Mouse (Mus musculus): ENCODE results near the gene Ctsd.

Ctsd gene

DNA sequence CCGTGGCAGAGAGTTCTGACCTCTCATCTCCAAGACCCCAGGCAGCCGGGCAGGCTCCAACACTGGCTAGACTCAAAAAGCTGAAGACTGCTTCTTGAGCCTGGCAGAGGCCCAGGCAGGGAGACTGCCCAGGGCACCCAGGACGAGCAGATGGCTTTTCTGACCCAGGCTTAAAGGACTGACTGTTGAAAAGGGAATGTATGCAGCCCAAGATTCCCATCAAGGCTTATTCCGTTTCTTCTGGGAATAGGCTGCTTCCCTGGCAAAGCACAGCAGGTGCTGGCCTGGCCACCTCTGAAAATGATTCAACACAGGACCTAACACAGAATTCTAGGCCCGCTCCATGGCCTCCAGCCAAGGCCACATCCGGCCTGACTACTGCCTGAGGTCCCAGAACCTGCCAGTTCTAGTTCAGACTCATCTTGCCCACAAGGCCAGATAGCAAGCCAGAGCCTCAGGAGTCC lies 12.5 kb downstream of the Ctsd start:
- Histone ChIP-seq H3K4me1 (replicated peaks; ENCODE audit: low read depth, low read length) (peaks cover 71% of the 10 kb centered on the region), H3K4me3 (replicated peaks; ENCODE audit: low read length) (no peak overlapping the region), H3K36me3 (ENCODE audit: insufficient read depth, low read length) (peaks cover 63% of the 10 kb centered on the region), H3K9me3 (ENCODE audit: low read length) (no peaks in the 10 kb centered on the region), H3K27me3 (ENCODE audit: insufficient read depth, low read length) (peaks cover 28% of the 10 kb centered on the region)
- TF ChIP-seq CTCF (conservative IDR thresholded peaks at IDR 0.05; ENCODE audit: low read length) = no peak
- TF ChIP-seq NANOG (IDR thresholded peaks at IDR 0.05; ENCODE audit: borderline replicate concordance, low read length) = no peak
- TF ChIP-seq POU5F1 (IDR thresholded peaks at IDR 0.05; ENCODE audit: borderline replicate concordance, low read length) = no peak

- H3K4me3 ChIP-seq (replicated peaks; ENCODE audit: low read length) = 0 out of 2 replicates have a peak overlapping the region, but pooled peaks have one; percentile 20
- no peaks in the 10 kb centered on the region for H3K9me3 ChIP-seq (ENCODE audit: low read length)
- H3K27me3 ChIP-seq (ENCODE audit: insufficient read depth, low read length) = peaks cover 36% of the 10 kb centered on the region
- peaks cover 55% of the 10 kb centered on the region for H3K36me3 ChIP-seq (ENCODE audit: insufficient read depth, low read length)
- peaks cover 63% of the 10 kb centered on the region for H3K4me1 ChIP-seq (replicated peaks; ENCODE audit: low read depth, low read length)
- TF ChIP-seq POU5F1 (IDR thresholded peaks at IDR 0.05; ENCODE audit: borderline replicate concordance, low read length) = no peak
- TF ChIP-seq CTCF (conservative IDR thresholded peaks at IDR 0.05; ENCODE audit: low read length) = no peak
- no peak for TF ChIP-seq NANOG (IDR thresholded peaks at IDR 0.05; ENCODE audit: borderline replicate concordance, low read length)
Measured at GRCm38 (mm10) chr7:142374413-142375015, 13.3 kb downstream of the Ctsd start.

- H3K4me3 ChIP-seq (replicated peaks; ENCODE audit: low read length) = peak within 1 kb of the TSS; percentile 75; the same call in 1 of the 2 replicates
- H3K36me3 ChIP-seq (ENCODE audit: insufficient read depth, low read length) = peaks cover 48% of the 10 kb centered on the region
- H3K27me3 ChIP-seq (ENCODE audit: insufficient read depth, low read length) = peaks cover 42% of the 10 kb centered on the region
- H3K4me1 ChIP-seq (replicated peaks; ENCODE audit: low read depth, low read length) = peaks cover 58% of the 10 kb centered on the region
- H3K9me3 ChIP-seq (ENCODE audit: low read length) = no peaks in the 10 kb centered on the region
- TF ChIP-seq NANOG (IDR thresholded peaks at IDR 0.05; ENCODE audit: borderline replicate concordance, low read length) (no peak), CTCF (conservative IDR thresholded peaks at IDR 0.05; ENCODE audit: low read length) (no peak), POU5F1 (IDR thresholded peaks at IDR 0.05; ENCODE audit: borderline replicate concordance, low read length) (no peak)
Measured at GRCm38 (mm10) chr7:142373641-142374412, 14.0 kb downstream of the Ctsd start, which contains the start of gene Ifitm10. Ifitm10 (minus strand) TSS chr7:142373753.

GRCm38 (mm10) chr7:142373039-142373438 lies 14.8 kb downstream of the Ctsd start:
- Histone ChIP-seq H3K27me3 (ENCODE audit: insufficient read depth, low read length) (peaks cover 49% of the 10 kb centered on the region), H3K36me3 (ENCODE audit: insufficient read depth, low read length) (peaks cover 40% of the 10 kb centered on the region), H3K4me1 (replicated peaks; ENCODE audit: low read depth, low read length) (peaks cover 58% of the 10 kb centered on the region), H3K9me3 (ENCODE audit: low read length) (no peaks in the 10 kb centered on the region), H3K4me3 (replicated peaks; ENCODE audit: low read length) (no peak overlapping the region)
- TF ChIP-seq POU5F1 (IDR thresholded peaks at IDR 0.05; ENCODE audit: borderline replicate concordance, low read length) (no peak), NANOG (IDR thresholded peaks at IDR 0.05; ENCODE audit: borderline replicate concordance, low read length) (no peak), CTCF (conservative IDR thresholded peaks at IDR 0.05; ENCODE audit: low read length) (no peak)

GRCm38 (mm10) chr7:142371768-142372661 lies 15.8 kb downstream of the Ctsd start:
- peak overlapping the region; percentile 75 for H3K4me3 ChIP-seq (replicated peaks; ENCODE audit: low read length)
- peaks cover 52% of the 10 kb centered on the region for H3K27me3 ChIP-seq (ENCODE audit: insufficient read depth, low read length)
- TF ChIP-seq POU5F1 (IDR thresholded peaks at IDR 0.05; ENCODE audit: borderline replicate concordance, low read length) (no peak), CTCF (conservative IDR thresholded peaks at IDR 0.05; ENCODE audit: low read length) (no peak), NANOG (IDR thresholded peaks at IDR 0.05; ENCODE audit: borderline replicate concordance, low read length) (no peak)
- H3K36me3 ChIP-seq (ENCODE audit: insufficient read depth, low read length) = peaks cover 30% of the 10 kb centered on the region
- H3K9me3 ChIP-seq (ENCODE audit: low read length) = no peaks in the 10 kb centered on the region
- peaks cover 58% of the 10 kb centered on the region for H3K4me1 ChIP-seq (replicated peaks; ENCODE audit: low read depth, low read length)

GRCm38 (mm10) chr7:142371398-142371767 lies 16.5 kb downstream of the Ctsd start:
- Histone ChIP-seq H3K27me3 (ENCODE audit: insufficient read depth, low read length) (peaks cover 52% of the 10 kb centered on the region), H3K4me1 (replicated peaks; ENCODE audit: low read depth, low read length) (peaks cover 55% of the 10 kb centered on the region), H3K36me3 (ENCODE audit: insufficient read depth, low read length) (peaks cover 24% of the 10 kb centered on the region), H3K9me3 (ENCODE audit: low read length) (no peaks in the 10 kb centered on the region), H3K4me3 (replicated peaks; ENCODE audit: low read length) (peak overlapping the region; percentile 75)
- TF ChIP-seq CTCF (conservative IDR thresholded peaks at IDR 0.05; ENCODE audit: low read length) = no peak
- TF ChIP-seq NANOG (IDR thresholded peaks at IDR 0.05; ENCODE audit: borderline replicate concordance, low read length) = no peak
- no peak for TF ChIP-seq POU5F1 (IDR thresholded peaks at IDR 0.05; ENCODE audit: borderline replicate concordance, low read length)

- Histone ChIP-seq H3K27me3 (ENCODE audit: insufficient read depth, low read length) (peaks cover 52% of the 10 kb centered on the region), H3K4me1 (replicated peaks; ENCODE audit: low read depth, low read length) (peaks cover 51% of the 10 kb centered on the region), H3K9me3 (ENCODE audit: low read length) (no peaks in the 10 kb centered on the region), H3K36me3 (ENCODE audit: insufficient read depth, low read length) (peaks cover 19% of the 10 kb centered on the region), H3K4me3 (replicated peaks; ENCODE audit: low read length) (peak overlapping the region; percentile 75)
- TF ChIP-seq POU5F1 (IDR thresholded peaks at IDR 0.05; ENCODE audit: borderline replicate concordance, low read length) = no peak
Measured at GRCm38 (mm10) chr7:142370937-142371336, 16.9 kb downstream of the Ctsd start.

DNA sequence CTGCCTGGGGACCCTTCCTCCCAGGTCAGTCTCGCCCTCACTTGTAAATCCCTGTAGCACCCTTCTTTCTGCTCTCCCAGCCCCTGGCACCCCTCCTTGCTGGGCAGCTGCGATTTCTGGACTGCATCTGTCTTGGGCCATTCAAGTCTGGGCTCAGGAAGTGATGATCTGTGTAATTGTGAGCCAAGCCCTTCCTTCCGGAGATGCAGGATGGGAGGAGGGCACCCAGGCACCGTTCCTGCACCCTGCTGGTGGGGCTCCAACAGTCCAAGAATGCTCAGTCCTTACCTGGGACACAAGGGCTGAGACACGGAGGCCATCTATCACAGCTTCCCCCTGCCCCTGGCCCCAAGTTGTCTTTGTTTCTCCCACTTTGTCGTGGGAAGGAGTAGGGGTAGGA lies 18.0 kb downstream of the Ctsd start:
- H3K4me3 ChIP-seq (replicated peaks; ENCODE audit: low read length) = no peak overlapping the region
- peaks cover 8% of the 10 kb centered on the region for H3K36me3 ChIP-seq (ENCODE audit: insufficient read depth, low read length)
- no peaks in the 10 kb centered on the region for H3K9me3 ChIP-seq (ENCODE audit: low read length)
- H3K27me3 ChIP-seq (ENCODE audit: insufficient read depth, low read length) = peaks cover 52% of the 10 kb centered on the region
- TF ChIP-seq CTCF (conservative IDR thresholded peaks at IDR 0.05; ENCODE audit: low read length) = no peak
- no peak for TF ChIP-seq NANOG (IDR thresholded peaks at IDR 0.05; ENCODE audit: borderline replicate concordance, low read length)
- no peak for TF ChIP-seq POU5F1 (IDR thresholded peaks at IDR 0.05; ENCODE audit: borderline replicate concordance, low read length)
- peaks cover 39% of the 10 kb centered on the region for H3K4me1 ChIP-seq (replicated peaks; ENCODE audit: low read depth, low read length)
